Mouse (Mus musculus): ENCODE measurements around the gene Slc22a20.

- TF ChIP-seq CTCF (IDR thresholded peaks at IDR 0.05; ENCODE audit: borderline replicate concordance, insufficient read depth, low read depth, low read length) (no peak), POLR2A (IDR thresholded peaks at IDR 0.05; ENCODE audit: borderline replicate concordance, insufficient read depth, low read length) (no peak)
Measured at GRCm38 (mm10) chr19:5943404-5943803, 42.5 kb downstream of the Slc22a20 start.
